Mouse (Mus musculus) lung, postnatal 0 days (tissue): ENCODE data around the gene Otoa. TPM values are rescaled to one million over a fixed set of nuclear protein-coding genes. Genes with fewer than 3 reads are reported as not detected.

ENCODE experiments used
- ATAC-seq: fragments of 200-750 bp; cut with Nextera tagmentation; 2 replicates; pipeline ENCODE4 v1.8.0; 2017; ENCODE audit warnings: moderate library complexity
- DNase-seq: peaks from one replicate; pipeline ENCODE4 v3.0.0-alpha.2; 2016; ENCODE audit warnings: low spot score
- H3K27ac ChIP-seq: fragments of 300-500 bp; sonication (generic); 2 replicates; pipeline ENCODE4 v1.5.1; 2014; ENCODE audit warnings: antibody characterized with exemption, mild to moderate bottlenecking, low read length, mixed read lengths
- H3K27me3 ChIP-seq: fragments of 300-500 bp; sonication (generic); replicated peaks from 2 replicates; pipeline ENCODE4 v1.6.1; 2014; ENCODE audit warnings: low read length, mixed read lengths; ENCODE audit not compliant: insufficient read depth
- H3K36me3 ChIP-seq: fragments of 300-500 bp; sonication (generic); 2 replicates; pipeline ENCODE4 v1.6.1; 2014; ENCODE audit warnings: low read length, mixed read lengths; ENCODE audit not compliant: insufficient read depth
- H3K4me1 ChIP-seq: fragments of 300-500 bp; sonication (generic); 2 replicates; pipeline ENCODE4 v1.6.1; 2014; ENCODE audit warnings: antibody characterized with exemption, low read depth, low read length, mixed read lengths; ENCODE audit not compliant: insufficient read depth
- H3K4me2 ChIP-seq: fragments of 300-500 bp; sonication (generic); replicated peaks from 2 replicates; pipeline ENCODE4 v1.6.1; 2014; ENCODE audit warnings: low read depth, mild to moderate bottlenecking, low read length, moderate library complexity, mixed read lengths
- H3K4me3 ChIP-seq: fragments of 300-500 bp; sonication (generic); 2 replicates; pipeline ENCODE4 v1.5.1; 2014; ENCODE audit warnings: low read depth, low read length
- H3K9ac ChIP-seq: fragments of 300-500 bp; sonication (generic); replicated peaks from 2 replicates; pipeline ENCODE4 v1.6.1; 2014; ENCODE audit warnings: low read depth, mild to moderate bottlenecking
- H3K9me3 ChIP-seq: fragments of 300-500 bp; sonication (generic); 2 replicates; pipeline ENCODE4 v1.6.1; 2016; ENCODE audit warnings: low read length, mixed read lengths
- CTCF ChIP-seq: IDR thresholded peaks from 2 replicates; pipeline ENCODE4 v1.5.1; 2016; ENCODE audit warnings: antibody characterized with exemption, mild to moderate bottlenecking
- EP300 ChIP-seq: IDR thresholded peaks from 2 replicates; pipeline ENCODE4 v1.6.1; 2016; ENCODE audit warnings: antibody characterized with exemption, mild to moderate bottlenecking, control low read depth
- whole genome bisulfite sequencing: fragments of 180-500 bp; shearing (Covaris S2); extraction: QIAGEN DNeasy Blood & Tissue Kit; methylation state at CpG from one replicate; pipeline ENCODE4 v1.1.7; 2014; 5-methylcytosine and 5-hydroxymethylcytosine counted together
- polyA plus RNA-seq: library from polyadenylated mRNA; unstranded; fragments of >200 nt; fragmentation: Nextera tagmentation; extraction: Ambion mirVana; gene quantifications from 2 replicates; pipeline ENCODE4 v1.2.1, GENCODE M21; 2015

The Otoa gene
- polyA plus RNA-seq, 1 experiment from 2014 or later: 0.04 TPM

GRCm38 (mm10) chr7:121059477-121060218 is 21.8 kb upstream of the Otoa start:
- Histone ChIP-seq H3K9me3 (no peaks in the 10 kb centered on the region), H3K9ac (no peak overlapping the region), H3K36me3 (peaks cover 3% of the 10 kb centered on the region; the same call in 1 of the 2 replicates), H3K4me3 (no peak overlapping the region), H3K4me1 (no peaks in the 10 kb centered on the region), H3K27ac (no peak overlapping the region), H3K4me2 (no peak overlapping the region), H3K27me3 (no peaks in the 10 kb centered on the region)
- WGBS: 42% methylated on average over 6 of the region's 6 CpGs
- ATAC-seq: no peak; the same call in none of the 2 replicates
- no peak for TF ChIP-seq CTCF
- no peak for TF ChIP-seq EP300
- no peak for DNase-seq

- no peaks in the 10 kb centered on the region for H3K36me3 ChIP-seq
- WGBS: 47% methylated on average over 4 of the region's 4 CpGs
- TF ChIP-seq CTCF (peak; percentile 81), EP300 (no peak)
- no peak overlapping the region for H3K9ac ChIP-seq
- H3K4me1 ChIP-seq: no peaks in the 10 kb centered on the region
- DNase-seq: peak; percentile 61
- ATAC-seq: peak; percentile 79
- H3K27ac ChIP-seq: no peak overlapping the region
- H3K27me3 ChIP-seq: no peaks in the 10 kb centered on the region
- no peak overlapping the region for H3K4me2 ChIP-seq
- H3K4me3 ChIP-seq: no peak overlapping the region
- H3K9me3 ChIP-seq: no peaks in the 10 kb centered on the region
Observed at GRCm38 (mm10) chr7:121064309-121064708, 17.1 kb upstream of the Otoa start.

DNA sequence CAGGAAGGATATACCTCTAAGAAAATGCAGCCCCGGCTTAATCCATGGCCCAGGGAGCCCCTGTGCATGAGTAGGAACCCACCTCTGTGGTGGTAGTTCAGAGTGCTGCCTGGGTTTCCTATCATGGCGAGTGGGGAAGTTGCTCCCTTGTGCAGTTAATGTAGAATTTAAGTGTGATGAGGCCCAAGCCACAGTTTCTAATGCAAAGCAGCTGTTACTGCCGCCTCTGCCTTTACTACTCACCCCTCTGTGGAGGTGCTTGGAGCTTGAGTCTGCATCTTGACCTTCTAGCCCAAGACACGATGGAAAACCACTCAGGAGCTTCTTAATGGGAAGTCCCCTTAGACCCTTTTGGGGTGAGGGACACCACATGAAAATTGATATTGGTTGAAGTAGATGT is 10.2 kb upstream of the Otoa start:
- ATAC-seq: no peak
- DNase-seq: no peak
- Histone ChIP-seq H3K27me3 (no peaks in the 10 kb centered on the region), H3K9me3 (no peaks in the 10 kb centered on the region), H3K4me3 (no peak overlapping the region), H3K27ac (no peak overlapping the region), H3K9ac (no peak overlapping the region), H3K4me1 (no peaks in the 10 kb centered on the region; the same call in 1 of the 2 replicates), H3K36me3 (0 out of 2 replicates have a peak, but pooled peaks cover 6% of the 10 kb centered on the region), H3K4me2 (no peak overlapping the region)
- TF ChIP-seq CTCF: no peak
- TF ChIP-seq EP300: no peak
- 81% methylated on average over 4 of the region's 4 CpGs for WGBS

DNA sequence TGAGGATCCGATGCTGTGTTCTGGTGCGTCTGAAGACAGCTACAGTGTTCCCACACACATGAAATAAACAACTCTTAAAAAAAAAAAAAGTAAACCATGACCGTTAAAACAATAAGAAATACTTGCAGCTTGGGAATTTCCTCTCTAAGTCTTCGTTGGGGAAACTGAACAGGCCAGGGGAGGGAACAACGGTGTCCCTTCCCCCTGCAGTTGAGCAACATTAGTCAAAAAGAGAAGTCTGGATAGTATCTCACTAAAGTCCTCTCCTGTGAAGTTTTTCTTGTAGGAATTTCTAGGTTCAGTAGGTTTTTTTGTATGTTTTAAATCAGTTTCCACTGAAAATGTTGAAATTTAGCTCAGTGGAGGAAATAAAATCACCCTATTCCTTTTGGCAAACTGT is 8.9 kb upstream of the Otoa start:
- no peak for ATAC-seq
- Histone ChIP-seq H3K4me1 (no peaks in the 10 kb centered on the region; the same call in 1 of the 2 replicates), H3K4me3 (no peak overlapping the region), H3K4me2 (no peak overlapping the region; the same call in 1 of the 2 replicates), H3K9ac (no peak overlapping the region), H3K27me3 (no peaks in the 10 kb centered on the region), H3K36me3 (peaks cover 6% of the 10 kb centered on the region; the same call in 1 of the 2 replicates), H3K9me3 (no peaks in the 10 kb centered on the region), H3K27ac (no peak overlapping the region)
- DNase-seq: peak; percentile 44
- TF ChIP-seq EP300: no peak
- no peak for TF ChIP-seq CTCF
- 49% methylated on average over 5 of the region's 5 CpGs for WGBS

GRCm38 (mm10) chr7:121074281-121074680 is 7.2 kb upstream of the Otoa start, which contains the start of gene Igsf6:
Gene Igsf6, minus strand, starts transcription at chr7:121074572.
- peak; percentile 38 for ATAC-seq
- H3K4me1 ChIP-seq: no peaks in the 10 kb centered on the region; the same call in 1 of the 2 replicates
- H3K27ac ChIP-seq: peak within 1 kb of the TSS; percentile 59
- peaks cover 6% of the 10 kb centered on the region; the same call in 1 of the 2 replicates for H3K36me3 ChIP-seq
- 35% methylated on average over 11 of the region's 11 CpGs for WGBS
- H3K4me2 ChIP-seq: peak within 1 kb of the TSS; percentile 25; the same call in 1 of the 2 replicates
- H3K4me3 ChIP-seq: no peak within 1 kb of the TSS
- H3K27me3 ChIP-seq: no peaks in the 10 kb centered on the region
- DNase-seq: peak; percentile 64
- no peaks in the 10 kb centered on the region for H3K9me3 ChIP-seq
- H3K9ac ChIP-seq: no peak within 1 kb of the TSS
- no peak for TF ChIP-seq CTCF
- no peak; the same call in 1 of the 2 replicates for TF ChIP-seq EP300

GRCm38 (mm10) chr7:121074801-121075400 is 6.5 kb upstream of the Otoa start:
- Histone ChIP-seq H3K4me1 (no peaks in the 10 kb centered on the region; the same call in 1 of the 2 replicates), H3K4me2 (peak overlapping the region; percentile 25; the same call in 1 of the 2 replicates), H3K4me3 (no peak overlapping the region), H3K27ac (peak overlapping the region; percentile 59), H3K36me3 (peaks cover 6% of the 10 kb centered on the region; the same call in 1 of the 2 replicates), H3K9ac (no peak overlapping the region), H3K27me3 (no peaks in the 10 kb centered on the region), H3K9me3 (no peaks in the 10 kb centered on the region)
- ATAC-seq (peak; percentile 91), DNase-seq (peak; percentile 90)
- WGBS: 60% methylated on average over 6 of the region's 6 CpGs
- TF ChIP-seq EP300 (peak; percentile 76), CTCF (no peak)
